Mouse (Mus musculus): ENCODE data around the gene Ehd3. TPM values are rescaled to one million over a fixed set of nuclear protein-coding genes. Genes with fewer than 3 reads are reported as not detected.

Gene Ehd3
- polyA plus RNA-seq, 1 experiment from 2014 or later = 42.2 TPM

DNA sequence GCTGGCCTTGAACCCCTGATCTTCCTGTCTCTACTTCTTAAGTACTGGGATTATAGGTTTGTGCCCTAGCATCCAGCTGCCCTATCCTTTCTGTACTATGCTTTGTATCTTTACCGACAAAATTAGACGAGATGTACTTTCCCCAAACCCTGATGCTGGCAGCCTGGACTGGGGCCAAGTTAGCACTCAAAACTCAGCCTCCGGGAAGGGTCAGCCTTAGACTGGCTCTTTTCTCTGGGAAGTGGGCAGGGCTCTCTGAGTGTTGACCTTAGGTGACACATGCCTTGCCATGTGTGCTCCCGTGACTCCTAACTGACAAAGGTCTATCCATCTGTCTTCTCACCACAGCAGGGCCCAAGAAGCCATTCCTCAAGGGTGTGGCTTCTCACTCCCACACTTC, 16.8 kb downstream of the Ehd3 start:
- H3K36me3 ChIP-seq (ENCODE audit: control insufficient read depth, insufficient read depth, low read length) = no peaks in the 10 kb centered on the region; the same call in 1 of the 2 replicates
- no peaks in the 10 kb centered on the region; the same call in 1 of the 2 replicates for H3K4me1 ChIP-seq (replicated peaks; ENCODE audit: control insufficient read depth, insufficient read depth, low read length)
- no peaks in the 10 kb centered on the region for H3K9me3 ChIP-seq (ENCODE audit: control insufficient read depth, low read length)
- WGBS = 71% methylated on average over 4 of the region's 4 CpGs
- H3K4me3 ChIP-seq (ENCODE audit: low read depth, low read length) = no peak overlapping the region
- no peak overlapping the region for H3K9ac ChIP-seq (ENCODE audit: low read depth, low read length)
- no peak overlapping the region for H3K27ac ChIP-seq (ENCODE audit: low read depth, low read length)
- ATAC-seq (replicated peaks; ENCODE audit: low FRiP score) (no peak), DNase-seq (ENCODE audit: low spot score) (no peak)
- no peak overlapping the region for H3K4me2 ChIP-seq
- H3K27me3 ChIP-seq (replicated peaks; ENCODE audit: control insufficient read depth, insufficient read depth, low read length) = no peaks in the 10 kb centered on the region

DNA sequence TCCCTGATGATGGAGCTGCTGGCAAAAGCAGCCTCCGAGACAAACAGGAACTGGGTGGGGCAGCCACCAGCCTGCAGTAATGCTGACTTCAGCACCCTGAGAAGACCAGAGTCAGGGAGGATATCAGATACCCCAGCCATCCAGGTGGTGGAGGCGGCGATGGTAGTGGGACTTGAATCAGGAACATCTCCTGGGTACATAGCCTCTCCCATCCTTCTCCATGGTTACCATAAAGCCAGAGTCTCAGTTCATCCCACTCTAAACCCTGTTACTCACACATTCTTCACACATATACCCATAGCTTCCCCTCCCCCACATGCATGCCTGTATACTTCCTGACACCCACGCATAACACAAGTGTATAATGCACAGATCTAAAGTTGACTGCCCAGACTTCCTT, 18.3 kb downstream of the Ehd3 start:
- Histone ChIP-seq H3K36me3 (ENCODE audit: control insufficient read depth, insufficient read depth, low read length) (no peaks in the 10 kb centered on the region; the same call in none of the 2 replicates), H3K4me3 (ENCODE audit: low read depth, low read length) (no peak overlapping the region), H3K9ac (ENCODE audit: low read depth, low read length) (no peak overlapping the region), H3K27ac (ENCODE audit: low read depth, low read length) (no peak overlapping the region), H3K9me3 (ENCODE audit: control insufficient read depth, low read length) (no peaks in the 10 kb centered on the region), H3K4me2 (no peak overlapping the region), H3K27me3 (replicated peaks; ENCODE audit: control insufficient read depth, insufficient read depth, low read length) (no peaks in the 10 kb centered on the region), H3K4me1 (replicated peaks; ENCODE audit: control insufficient read depth, insufficient read depth, low read length) (no peaks in the 10 kb centered on the region; the same call in 1 of the 2 replicates)
- ATAC-seq (replicated peaks; ENCODE audit: low FRiP score) = no peak
- DNase-seq (ENCODE audit: low spot score) = no peak
- WGBS = 64% methylated on average over 4 of the region's 4 CpGs

DNA sequence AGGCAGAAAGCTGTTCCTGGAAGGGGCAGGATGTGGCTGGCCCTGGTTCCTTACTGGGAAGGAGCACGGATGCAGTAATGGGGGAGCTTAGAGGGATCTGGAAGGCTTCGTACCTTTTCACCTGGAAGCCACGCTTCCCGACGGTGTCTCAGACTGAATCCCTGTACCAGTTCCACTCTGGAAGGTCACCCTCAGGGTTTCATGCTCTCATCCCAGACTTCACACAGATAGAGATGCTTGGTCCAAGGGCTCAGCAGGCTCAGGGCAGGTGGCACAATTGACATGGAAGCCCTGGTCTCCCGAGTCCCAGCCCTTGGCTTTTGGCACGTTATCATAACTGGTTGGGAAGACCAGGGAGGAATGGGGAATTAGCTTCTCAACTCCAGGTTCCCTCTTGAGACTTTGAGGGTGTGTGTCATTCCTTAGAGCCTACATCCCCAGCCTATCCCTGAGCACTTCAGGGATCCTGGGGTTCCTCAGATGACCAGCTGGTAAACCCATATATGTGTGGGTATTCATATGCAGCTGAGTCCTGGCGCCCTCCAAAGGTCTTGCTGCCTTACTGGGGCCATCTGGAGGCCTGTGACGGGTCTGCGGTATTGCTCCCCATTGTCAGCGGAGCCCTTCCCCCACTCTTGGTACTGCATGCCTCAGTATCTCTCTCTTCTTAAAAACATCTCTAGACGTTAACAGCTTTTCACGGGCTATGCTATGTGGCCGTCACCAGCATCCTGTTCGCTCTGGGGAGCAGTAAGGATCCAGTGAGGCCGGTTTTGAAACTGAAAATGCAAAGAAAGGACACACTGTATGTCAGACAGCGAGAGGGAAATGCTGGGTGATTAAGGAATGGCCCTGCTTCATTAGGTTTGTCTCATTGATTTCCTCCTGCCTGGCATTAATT, 19.4 kb downstream of the Ehd3 start:
- H3K36me3 ChIP-seq (ENCODE audit: control insufficient read depth, insufficient read depth, low read length) = no peaks in the 10 kb centered on the region; the same call in none of the 2 replicates
- no peak for DNase-seq (ENCODE audit: low spot score)
- 79% methylated on average over 17 of the region's 17 CpGs for WGBS

DNA sequence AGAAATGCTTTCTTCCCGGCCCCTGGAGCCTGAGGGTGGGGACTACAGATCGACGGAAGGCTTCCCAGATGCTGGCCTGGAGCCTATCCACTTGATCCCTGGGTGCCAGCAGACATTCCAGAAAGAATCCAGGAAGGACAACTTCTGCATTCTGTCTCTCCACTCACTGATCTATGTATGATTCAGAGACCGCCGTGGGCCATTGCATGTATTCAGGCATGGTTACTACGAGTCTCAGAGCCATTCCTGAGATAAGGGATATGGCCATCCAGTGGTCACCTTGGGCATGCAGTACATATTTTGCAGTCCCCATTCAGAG, 20.0 kb downstream of the Ehd3 start:
- DNase-seq (ENCODE audit: low spot score) (no peak), ATAC-seq (replicated peaks; ENCODE audit: low FRiP score) (no peak)
- 64% methylated on average over 6 of the region's 6 CpGs for WGBS
- Histone ChIP-seq H3K9ac (ENCODE audit: low read depth, low read length) (no peak overlapping the region), H3K4me3 (ENCODE audit: low read depth, low read length) (no peak overlapping the region), H3K4me2 (no peak overlapping the region), H3K27ac (ENCODE audit: low read depth, low read length) (no peak overlapping the region), H3K36me3 (ENCODE audit: control insufficient read depth, insufficient read depth, low read length) (no peaks in the 10 kb centered on the region; the same call in none of the 2 replicates), H3K9me3 (ENCODE audit: control insufficient read depth, low read length) (no peaks in the 10 kb centered on the region), H3K4me1 (replicated peaks; ENCODE audit: control insufficient read depth, insufficient read depth, low read length) (no peaks in the 10 kb centered on the region; the same call in 1 of the 2 replicates), H3K27me3 (replicated peaks; ENCODE audit: control insufficient read depth, insufficient read depth, low read length) (no peaks in the 10 kb centered on the region)

More for the DNA sequence above, 19.4 kb downstream of the Ehd3 start:
- H3K27me3 ChIP-seq (replicated peaks; ENCODE audit: control insufficient read depth, insufficient read depth, low read length) = no peaks in the 10 kb centered on the region
- no peak overlapping the region for H3K27ac ChIP-seq (ENCODE audit: low read depth, low read length)
- no peaks in the 10 kb centered on the region; the same call in 1 of the 2 replicates for H3K4me1 ChIP-seq (replicated peaks; ENCODE audit: control insufficient read depth, insufficient read depth, low read length)
- H3K4me2 ChIP-seq = no peak overlapping the region
- no peaks in the 10 kb centered on the region for H3K9me3 ChIP-seq (ENCODE audit: control insufficient read depth, low read length)
- ATAC-seq (replicated peaks; ENCODE audit: low FRiP score) = no peak
- no peak overlapping the region for H3K9ac ChIP-seq (ENCODE audit: low read depth, low read length)
- no peak overlapping the region for H3K4me3 ChIP-seq (ENCODE audit: low read depth, low read length)

DNA sequence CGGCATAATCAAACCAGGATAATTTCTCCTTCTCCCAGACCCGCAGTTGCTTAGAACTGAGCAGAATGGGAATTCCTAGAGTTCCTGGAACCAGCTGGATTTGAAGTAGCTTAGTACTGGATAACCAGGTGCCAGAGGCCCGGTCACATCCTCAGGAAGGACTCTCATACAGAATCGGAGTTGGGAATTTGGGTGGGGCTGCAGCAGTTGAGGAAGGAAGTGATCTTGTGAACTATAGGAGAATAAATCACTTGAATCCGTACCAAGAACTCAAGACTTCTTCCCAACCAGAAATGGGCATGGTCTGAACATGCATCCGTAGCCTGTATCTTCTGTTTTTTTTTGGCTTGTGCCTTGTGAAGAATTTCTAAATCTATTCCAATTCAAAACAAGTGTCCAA, 22.2 kb downstream of the Ehd3 start:
- no peak overlapping the region for H3K27ac ChIP-seq (ENCODE audit: low read depth, low read length)
- H3K36me3 ChIP-seq (ENCODE audit: control insufficient read depth, insufficient read depth, low read length) = no peaks in the 10 kb centered on the region; the same call in none of the 2 replicates
- no peak for ATAC-seq (replicated peaks; ENCODE audit: low FRiP score)
- no peaks in the 10 kb centered on the region for H3K4me1 ChIP-seq (replicated peaks; ENCODE audit: control insufficient read depth, insufficient read depth, low read length)
- H3K4me2 ChIP-seq = no peak overlapping the region
- H3K9me3 ChIP-seq (ENCODE audit: control insufficient read depth, low read length) = no peaks in the 10 kb centered on the region
- H3K9ac ChIP-seq (ENCODE audit: low read depth, low read length) = no peak overlapping the region
- no peak overlapping the region for H3K4me3 ChIP-seq (ENCODE audit: low read depth, low read length)
- H3K27me3 ChIP-seq (replicated peaks; ENCODE audit: control insufficient read depth, insufficient read depth, low read length) = no peaks in the 10 kb centered on the region
- 82% methylated on average over 6 of the region's 6 CpGs for WGBS
- no peak for DNase-seq (ENCODE audit: low spot score)

DNA sequence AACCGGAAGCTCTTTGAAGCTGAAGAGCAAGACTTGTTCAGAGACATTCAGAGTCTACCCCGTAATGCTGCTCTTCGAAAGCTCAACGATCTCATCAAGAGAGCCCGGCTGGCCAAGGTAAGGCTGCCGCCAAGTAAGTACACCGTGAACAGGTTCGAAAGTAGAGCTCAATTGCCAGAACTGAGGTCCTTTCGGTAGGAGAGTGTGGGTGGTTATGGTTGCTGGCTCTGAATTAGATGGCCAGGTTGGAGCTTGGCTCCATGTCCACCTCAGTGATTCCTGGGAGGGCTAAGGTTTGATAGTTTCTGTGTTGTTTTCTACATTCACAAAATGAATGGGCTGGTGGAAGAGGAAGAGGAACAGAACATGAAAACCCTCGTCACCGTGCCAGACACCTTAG, 23.5 kb downstream of the Ehd3 start:
- DNase-seq (ENCODE audit: low spot score) (no peak), ATAC-seq (replicated peaks; ENCODE audit: low FRiP score) (no peak)
- H3K36me3 ChIP-seq (ENCODE audit: control insufficient read depth, insufficient read depth, low read length) = no peaks in the 10 kb centered on the region; the same call in none of the 2 replicates
- no peak overlapping the region for H3K9ac ChIP-seq (ENCODE audit: low read depth, low read length)
- H3K4me2 ChIP-seq = no peak overlapping the region
- H3K9me3 ChIP-seq (ENCODE audit: control insufficient read depth, low read length) = no peaks in the 10 kb centered on the region
- no peak overlapping the region for H3K4me3 ChIP-seq (ENCODE audit: low read depth, low read length)
- H3K27me3 ChIP-seq (replicated peaks; ENCODE audit: control insufficient read depth, insufficient read depth, low read length) = no peaks in the 10 kb centered on the region
- H3K4me1 ChIP-seq (replicated peaks; ENCODE audit: control insufficient read depth, insufficient read depth, low read length) = no peaks in the 10 kb centered on the region
- H3K27ac ChIP-seq (ENCODE audit: low read depth, low read length) = no peak overlapping the region
- WGBS = 93% methylated on average over 11 of the region's 11 CpGs

DNA sequence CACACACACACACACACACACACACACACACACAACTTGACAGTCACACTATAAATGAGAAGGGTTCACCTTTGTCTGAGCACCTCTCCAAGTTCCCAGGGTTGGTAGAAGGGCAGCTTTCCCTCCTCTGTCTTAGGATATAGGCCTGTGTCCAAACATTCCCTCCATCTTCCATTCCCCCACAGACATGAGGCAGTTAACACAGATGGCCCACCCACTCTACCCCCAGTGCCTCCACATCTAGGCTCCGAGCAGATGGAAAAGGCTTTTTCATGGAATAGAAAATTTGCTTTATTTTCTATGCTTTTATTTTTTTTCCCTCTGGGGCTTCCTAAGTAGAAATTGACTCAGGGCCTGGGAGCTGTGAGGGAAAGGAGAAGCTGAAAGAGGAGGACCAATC, 26.6 kb downstream of the Ehd3 start:
- Histone ChIP-seq H3K4me2 (no peak overlapping the region), H3K4me3 (ENCODE audit: low read depth, low read length) (no peak overlapping the region), H3K9ac (ENCODE audit: low read depth, low read length) (no peak overlapping the region), H3K36me3 (ENCODE audit: control insufficient read depth, insufficient read depth, low read length) (no peaks in the 10 kb centered on the region; the same call in none of the 2 replicates), H3K27ac (ENCODE audit: low read depth, low read length) (no peak overlapping the region), H3K27me3 (replicated peaks; ENCODE audit: control insufficient read depth, insufficient read depth, low read length) (no peaks in the 10 kb centered on the region), H3K9me3 (ENCODE audit: control insufficient read depth, low read length) (no peaks in the 10 kb centered on the region), H3K4me1 (replicated peaks; ENCODE audit: control insufficient read depth, insufficient read depth, low read length) (no peaks in the 10 kb centered on the region)
- ATAC-seq (replicated peaks; ENCODE audit: low FRiP score) = no peak
- no peak for DNase-seq (ENCODE audit: low spot score)
- WGBS = 83% methylated on average over 1 of the region's 1 CpGs

DNA sequence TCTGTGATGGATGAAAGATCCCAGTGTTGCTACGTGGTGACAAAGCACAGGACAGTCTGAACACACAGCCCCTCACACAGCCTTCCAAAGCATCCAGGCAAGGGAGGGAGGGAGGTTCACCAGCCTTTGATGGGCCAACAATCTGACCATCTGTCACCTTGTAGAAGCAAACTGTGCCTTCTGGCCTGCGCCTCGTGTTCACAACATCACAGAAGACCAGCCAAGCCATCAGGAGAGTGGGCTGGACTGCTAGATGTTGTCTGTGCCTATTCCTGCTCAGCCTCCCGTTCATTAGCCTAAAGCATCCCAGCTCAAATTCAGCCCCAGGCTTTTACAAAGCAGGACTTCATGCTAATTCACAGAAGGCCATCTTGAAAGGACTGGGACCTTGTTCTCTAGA, 27.5 kb downstream of the Ehd3 start:
- Histone ChIP-seq H3K27me3 (replicated peaks; ENCODE audit: control insufficient read depth, insufficient read depth, low read length) (no peaks in the 10 kb centered on the region), H3K4me1 (replicated peaks; ENCODE audit: control insufficient read depth, insufficient read depth, low read length) (no peaks in the 10 kb centered on the region), H3K36me3 (ENCODE audit: control insufficient read depth, insufficient read depth, low read length) (no peaks in the 10 kb centered on the region; the same call in none of the 2 replicates), H3K4me2 (no peak overlapping the region), H3K9me3 (ENCODE audit: control insufficient read depth, low read length) (no peaks in the 10 kb centered on the region), H3K27ac (ENCODE audit: low read depth, low read length) (no peak overlapping the region), H3K9ac (ENCODE audit: low read depth, low read length) (no peak overlapping the region), H3K4me3 (ENCODE audit: low read depth, low read length) (no peak overlapping the region)
- 61% methylated on average over 4 of the region's 4 CpGs for WGBS
- DNase-seq (ENCODE audit: low spot score) (no peak), ATAC-seq (replicated peaks; ENCODE audit: low FRiP score) (no peak)

DNA sequence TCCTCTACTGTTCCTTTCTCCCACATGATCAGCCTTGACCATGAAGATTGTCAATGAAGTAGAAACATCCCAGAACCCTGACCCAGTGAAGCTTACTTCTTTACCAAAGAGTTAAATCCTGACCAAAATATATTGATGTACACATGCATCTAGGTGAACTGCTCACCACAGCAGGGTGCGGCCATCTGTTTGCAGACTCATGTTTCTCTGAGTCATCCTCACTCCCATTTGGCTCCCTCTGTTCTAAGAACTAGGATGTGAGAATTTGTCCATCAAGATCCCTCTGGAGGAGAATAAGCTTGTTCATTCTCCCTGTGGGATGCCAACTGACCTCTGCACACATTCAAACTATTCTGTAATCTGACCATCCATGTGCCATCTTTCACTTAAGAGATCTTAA, 29.0 kb downstream of the Ehd3 start:
- no peaks in the 10 kb centered on the region for H3K4me1 ChIP-seq (replicated peaks; ENCODE audit: control insufficient read depth, insufficient read depth, low read length)
- H3K27ac ChIP-seq (ENCODE audit: low read depth, low read length) = no peak overlapping the region
- WGBS = 96% methylated on average over 1 of the region's 1 CpGs
- H3K36me3 ChIP-seq (ENCODE audit: control insufficient read depth, insufficient read depth, low read length) = no peaks in the 10 kb centered on the region
- DNase-seq (ENCODE audit: low spot score) (no peak), ATAC-seq (replicated peaks; ENCODE audit: low FRiP score) (no peak)
- H3K4me3 ChIP-seq (ENCODE audit: low read depth, low read length) = no peak overlapping the region
- no peak overlapping the region for H3K9ac ChIP-seq (ENCODE audit: low read depth, low read length)
- H3K9me3 ChIP-seq (ENCODE audit: control insufficient read depth, low read length) = no peaks in the 10 kb centered on the region
- H3K27me3 ChIP-seq (replicated peaks; ENCODE audit: control insufficient read depth, insufficient read depth, low read length) = no peaks in the 10 kb centered on the region
- H3K4me2 ChIP-seq = no peak overlapping the region
